Mouse (Mus musculus) brain, embryonic 14.5 days (tissue): ENCODE results near the gene Desi1. TPM values are rescaled to one million over a fixed set of nuclear protein-coding genes. Genes with fewer than 3 reads are reported as not detected.
A peak's percentile ranks its signal among the peaks of the same experiment; 100 is the strongest.
"Not testable (repeated sequence)": the region's sequence is repeated elsewhere in the genome, so short reads cannot be mapped to it uniquely, and the experiment has no call there.

Experiments
- DNase-seq: peaks from one replicate; pipeline ENCODE4 v3.0.0-alpha.2; 2011; ENCODE audit warnings: low read depth
- CTCF ChIP-seq: fragments of 200-500 bp; IDR thresholded peaks from 2 replicates; pipeline ENCODE4 v1.5.1; 2012; ENCODE audit warnings: inconsistent platforms, mild to moderate bottlenecking, moderate library complexity, borderline replicate concordance; ENCODE audit not compliant: insufficient read depth, insufficient read length; ENCODE audit errors: extremely low read depth
- POLR2A ChIP-seq: fragments of 200-500 bp; IDR thresholded peaks from 2 replicates; pipeline ENCODE4 v1.6.1; 2012; ENCODE audit warnings: mild to moderate bottlenecking, inconsistent platforms, borderline replicate concordance; ENCODE audit not compliant: poor library complexity, insufficient read depth, insufficient read length, severe bottlenecking; ENCODE audit errors: extremely low read depth
- polyA plus RNA-seq: library from polyadenylated mRNA; depleted of rRNA; stranded (reverse); fragments of >200 nt; gene quantifications from 2 replicates; pipeline ENCODE4 v1.2.3, GENCODE M21; 2012

Gene Desi1
- polyA plus RNA-seq, 1 experiment, result 50.1 TPM

DNA sequence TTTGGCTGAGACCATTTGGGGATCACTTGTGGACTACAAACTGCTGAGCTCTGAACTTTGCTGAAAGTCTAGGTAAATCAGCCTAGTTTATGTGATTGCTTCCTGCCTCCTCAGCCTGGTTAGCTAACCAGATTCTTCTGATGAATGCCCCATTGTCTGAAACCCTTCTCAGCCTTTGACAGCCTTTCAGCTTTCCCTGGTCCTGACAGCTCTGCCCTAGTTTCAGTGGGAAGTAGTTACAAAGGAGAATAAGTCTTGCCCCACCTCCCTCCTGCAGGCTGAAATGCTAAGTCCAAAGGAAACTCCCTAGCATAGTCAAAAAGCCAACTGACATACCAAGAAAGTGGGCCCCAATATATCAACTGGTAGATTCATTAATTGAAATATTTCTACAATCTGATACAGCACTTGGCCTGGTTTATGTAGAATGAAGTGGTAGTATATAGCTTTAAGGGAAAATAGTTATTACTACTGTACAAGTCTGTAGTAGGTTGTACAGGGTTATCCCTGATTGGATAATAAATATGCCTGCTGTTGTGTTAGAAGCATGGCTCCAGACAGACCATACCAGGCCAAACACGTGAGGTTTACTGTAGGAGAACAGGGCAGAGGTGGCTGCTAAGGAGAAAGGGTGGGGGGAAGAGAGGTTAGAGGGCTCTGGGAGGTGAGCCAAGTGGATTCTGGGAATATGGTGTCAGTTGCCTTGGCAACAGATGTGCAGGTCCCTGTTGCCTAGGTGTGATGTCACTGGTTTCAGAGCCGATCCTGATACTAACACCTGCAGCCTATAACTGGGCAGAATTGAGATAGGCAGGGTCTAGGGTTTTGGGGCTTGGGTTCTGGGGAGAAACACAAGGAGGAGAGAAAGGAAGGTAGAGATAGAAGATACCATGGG is 48.1 kb downstream of the Desi1 start:
- TF ChIP-seq POLR2A, result no peak
- TF ChIP-seq CTCF, result no peak
- peak; percentile 82 for DNase-seq

DNA sequence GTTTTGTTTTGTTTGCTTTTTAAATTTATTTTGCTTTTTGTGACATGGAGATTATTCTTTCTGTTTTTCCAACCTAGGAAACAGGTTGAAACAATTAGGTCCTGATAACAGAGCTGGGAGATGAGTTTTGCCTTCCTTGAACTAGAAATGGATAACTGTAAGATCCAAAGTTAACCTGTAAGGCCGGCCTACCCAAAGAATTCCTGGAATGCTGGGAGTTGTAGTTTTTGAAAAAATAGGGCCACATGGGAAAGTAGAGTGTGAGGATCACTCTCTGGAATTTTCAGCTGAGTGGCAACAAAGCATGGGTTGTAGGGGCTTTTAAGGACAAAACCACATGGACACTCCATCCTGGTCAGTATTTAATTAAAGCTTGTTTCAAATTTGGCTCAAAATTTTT is 51.5 kb downstream of the Desi1 start:
- TF ChIP-seq POLR2A (no peak), CTCF (no peak)
- no peak for DNase-seq

DNA sequence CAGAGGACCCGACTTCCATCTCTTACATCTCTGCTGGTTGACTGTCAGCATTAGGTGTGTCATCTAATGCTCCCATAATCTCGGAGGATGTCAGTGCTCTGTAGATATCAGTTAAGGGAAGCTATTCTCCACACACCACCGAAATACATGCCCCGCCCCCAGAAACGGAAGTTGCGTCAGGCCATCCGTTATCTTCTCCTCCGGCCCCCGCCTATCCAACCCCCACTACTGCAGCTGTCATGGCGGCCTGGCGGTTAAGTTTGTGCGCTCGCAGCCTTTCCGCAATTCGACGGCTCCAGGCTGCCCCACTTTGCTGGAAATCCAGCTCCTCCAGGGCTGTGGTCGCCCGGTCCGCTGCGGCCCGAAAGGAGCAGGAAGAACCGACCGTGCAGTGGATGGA is 53.3 kb downstream of the Desi1 start, which contains the start of gene 1700029P11Rik:
TSS of gene 1700029P11Rik (plus strand) at position 220 of the 400 bp plus-strand sequence.
- TF ChIP-seq CTCF, result no peak
- DNase-seq, result no peak

DNA sequence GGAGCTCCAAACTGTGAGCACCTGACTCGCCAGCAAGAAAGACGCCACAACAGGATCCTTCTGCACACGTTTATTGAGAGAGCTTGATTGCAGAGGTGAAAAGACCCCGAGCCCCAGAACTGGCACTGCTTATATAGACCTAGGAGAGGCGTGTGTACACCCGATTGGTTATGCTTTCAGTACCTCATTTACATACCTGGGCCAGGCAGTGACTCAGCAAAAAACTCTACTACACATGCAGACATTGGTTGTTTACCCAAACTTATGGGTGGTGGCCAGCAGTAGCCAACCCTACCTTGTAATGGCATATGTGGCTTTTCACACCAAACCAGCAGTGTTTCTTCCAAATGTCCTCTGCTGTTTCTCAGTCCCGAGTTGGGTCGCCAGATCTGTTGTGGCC is 58.5 kb downstream of the Desi1 start:
- DNase-seq, result not testable (repeated sequence)

DNA sequence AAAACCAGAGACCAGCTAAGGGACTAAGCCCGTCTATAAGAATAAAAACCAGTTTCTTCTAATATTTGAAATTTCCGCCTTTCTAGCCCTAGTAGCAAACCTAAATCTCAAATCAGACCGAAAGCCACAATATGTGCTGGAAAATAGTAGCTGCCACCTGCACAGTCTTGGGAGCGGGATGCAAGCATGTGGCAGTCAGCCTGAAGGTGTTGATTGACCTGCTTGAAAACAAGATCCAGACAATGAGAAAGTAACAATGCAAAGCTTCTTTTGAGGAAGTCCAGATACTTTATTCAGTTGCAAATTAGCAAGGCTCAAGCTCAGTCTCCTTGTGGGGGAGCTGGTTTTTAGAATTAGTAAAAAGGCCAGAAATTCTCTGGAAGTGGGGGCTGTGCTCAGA is 63.2 kb downstream of the Desi1 start:
- not testable (repeated sequence) for DNase-seq

DNA sequence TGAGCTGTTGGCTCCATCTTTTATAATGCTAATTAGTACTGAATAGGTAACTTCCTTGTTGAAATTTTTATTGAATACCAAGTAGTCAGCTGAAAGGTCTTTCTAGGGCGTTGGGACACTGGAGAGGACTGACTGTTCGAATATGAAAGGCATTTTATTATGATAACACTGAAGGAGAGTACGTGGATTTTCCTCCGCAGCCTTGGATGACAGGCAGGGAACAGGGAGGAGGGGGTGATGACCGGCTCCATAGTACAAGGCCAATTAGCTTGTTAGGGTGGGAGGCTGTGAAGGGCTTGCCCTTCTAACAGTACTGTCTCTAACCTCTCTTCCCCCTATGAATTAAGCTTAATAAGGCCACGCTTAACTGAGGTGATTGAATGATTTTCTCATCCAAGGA is 64.0 kb downstream of the Desi1 start:
- DNase-seq, result not testable (repeated sequence)

DNA sequence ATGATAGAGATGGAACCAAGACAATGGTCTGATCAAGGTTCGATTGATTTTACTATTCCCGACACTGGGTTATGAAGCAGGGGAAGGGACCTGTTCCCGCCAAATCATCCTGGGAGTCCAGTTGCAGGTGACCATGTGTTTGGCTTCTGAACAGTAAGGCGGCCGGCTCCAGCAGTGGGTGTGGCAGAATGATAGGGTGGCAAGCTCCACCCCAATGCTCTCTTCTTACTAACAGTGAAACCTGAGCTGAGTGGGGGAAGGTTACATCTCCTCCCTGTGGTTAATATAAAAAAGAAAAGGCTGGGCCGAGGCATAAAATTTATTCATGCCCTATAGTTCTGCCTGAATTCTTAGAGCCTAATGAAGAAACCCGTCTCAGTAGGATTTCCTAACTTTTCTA is 64.5 kb downstream of the Desi1 start:
- TF ChIP-seq POLR2A (no peak), CTCF (no peak)
- DNase-seq, result no peak

DNA sequence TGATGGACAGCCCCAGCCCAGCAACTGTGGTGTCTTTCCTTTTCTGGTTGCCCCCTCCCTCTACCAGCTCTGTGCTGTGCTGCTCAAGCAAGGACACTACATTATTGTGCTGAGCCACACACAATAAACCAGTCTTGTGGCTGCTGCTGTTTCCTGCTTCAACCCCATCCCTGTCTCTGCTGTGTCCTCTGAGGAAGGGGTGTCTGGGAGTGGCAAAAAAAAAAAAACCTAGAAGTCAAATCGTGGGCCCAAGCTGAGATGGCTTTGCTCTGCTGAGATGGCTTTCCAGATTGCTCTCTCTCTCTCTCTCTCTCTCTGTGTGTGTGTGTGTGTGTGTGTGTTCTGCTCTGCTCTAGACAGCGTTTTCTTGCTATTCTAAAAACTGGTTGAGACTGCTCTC is 65.2 kb downstream of the Desi1 start:
- no peak for DNase-seq
- TF ChIP-seq POLR2A, result no peak
- TF ChIP-seq CTCF, result no peak

DNA sequence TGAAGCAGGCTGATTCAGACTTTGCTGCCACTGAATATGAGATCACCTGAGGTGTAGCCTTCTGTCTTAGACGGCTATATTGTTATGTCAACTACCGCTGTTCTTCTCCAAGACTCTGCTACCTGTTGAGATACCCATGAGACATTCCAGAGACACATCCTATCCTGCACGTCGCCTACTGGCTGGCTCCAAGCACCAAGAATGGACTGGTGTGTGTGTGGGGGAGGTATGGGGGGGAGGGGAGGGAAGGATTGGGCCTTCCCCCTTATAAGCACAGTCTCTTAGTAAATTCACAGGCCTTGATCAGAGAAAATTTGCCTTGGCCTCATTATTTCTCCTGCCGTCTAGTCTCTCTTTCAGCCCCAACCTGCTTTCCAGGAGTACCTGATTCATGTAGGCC is 65.8 kb downstream of the Desi1 start:
- TF ChIP-seq POLR2A (no peak), CTCF (no peak)
- DNase-seq, result no peak

DNA sequence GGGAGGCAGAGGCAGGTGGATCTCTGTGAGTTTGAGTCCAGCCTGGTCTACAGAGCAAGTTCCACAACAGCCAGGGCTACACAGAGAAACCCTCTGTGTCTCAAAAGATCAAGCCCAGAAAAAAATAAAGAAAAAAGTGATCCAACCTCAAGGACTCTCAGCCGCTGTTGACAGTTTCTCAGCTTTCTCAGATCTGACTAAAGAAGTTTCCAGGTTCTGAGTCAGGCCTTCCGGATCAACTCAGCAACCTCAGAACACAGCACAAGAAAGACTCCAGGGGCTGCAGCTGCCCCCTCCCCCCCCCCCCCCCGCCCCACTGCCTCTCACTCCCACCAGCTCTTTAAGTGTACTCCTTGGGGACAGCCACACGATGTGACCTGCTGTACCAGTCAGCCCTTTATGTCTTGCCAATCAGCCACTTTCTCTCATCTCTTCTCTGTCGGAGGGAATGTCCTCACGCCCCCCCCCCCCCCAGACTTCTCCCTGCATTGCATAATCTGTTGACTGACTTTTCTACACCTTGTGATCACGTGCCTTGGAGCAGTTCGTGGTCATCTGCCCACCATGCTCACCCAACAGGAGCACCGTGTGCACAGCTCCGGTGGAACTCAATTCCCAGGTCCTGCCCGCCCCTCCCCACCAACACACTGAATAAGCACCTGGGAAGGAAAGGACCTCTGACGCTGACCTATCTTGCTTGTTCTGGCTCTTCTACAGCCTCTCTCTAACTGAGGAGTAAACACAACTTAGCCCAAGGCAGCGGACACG is 67.4 kb downstream of the Desi1 start:
- no peak for DNase-seq
- no peak for TF ChIP-seq CTCF
- no peak for TF ChIP-seq POLR2A

DNA sequence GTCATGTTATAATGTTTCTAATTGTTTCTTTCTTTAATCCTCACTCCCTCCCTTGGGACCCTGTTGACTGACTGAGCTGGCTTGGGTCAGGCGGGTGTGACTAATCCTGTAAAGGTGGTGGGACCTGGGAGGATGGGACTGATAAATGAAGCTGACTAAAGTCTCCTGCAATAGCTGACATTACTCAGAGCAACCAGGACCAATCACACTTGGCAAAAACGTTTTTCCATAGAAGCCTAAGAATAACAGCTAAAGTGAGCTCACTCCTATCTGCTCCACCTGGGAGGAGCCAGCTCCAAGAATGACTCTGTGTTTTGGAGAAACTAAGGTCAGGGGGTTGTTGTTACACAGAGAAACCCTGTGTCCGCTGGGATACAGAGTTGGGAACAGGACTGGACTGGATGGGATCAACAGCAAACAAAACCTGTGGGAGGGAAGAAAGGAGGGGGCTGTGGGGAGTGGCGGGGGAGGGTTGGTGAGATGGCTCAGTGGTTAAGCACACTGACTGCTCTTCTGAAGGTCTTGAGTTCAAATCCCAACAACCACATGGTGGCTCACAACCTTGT is 68.6 kb downstream of the Desi1 start:
- TF ChIP-seq POLR2A (no peak), CTCF (no peak)
- DNase-seq, result no peak

DNA sequence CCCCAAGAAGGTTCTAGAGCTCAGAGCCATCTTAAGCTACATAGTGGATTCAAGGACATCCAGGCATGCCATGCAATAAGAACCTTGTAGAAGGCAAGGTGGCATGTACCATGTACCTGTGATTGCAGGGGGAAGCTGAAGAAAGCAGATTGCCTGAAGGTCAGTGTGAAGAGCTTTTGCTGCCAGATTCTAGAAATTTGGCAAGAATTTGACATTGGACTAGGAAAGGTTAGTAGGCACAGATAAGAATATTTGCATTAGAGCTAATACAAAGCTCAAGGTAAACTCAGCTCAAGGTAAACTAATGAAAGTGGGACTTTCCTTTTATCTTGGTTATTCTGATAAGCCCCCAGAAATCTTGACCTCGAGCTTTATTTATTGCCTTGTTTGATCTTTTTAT is 69.4 kb downstream of the Desi1 start:
- no peak for TF ChIP-seq CTCF
- TF ChIP-seq POLR2A, result no peak
- no peak for DNase-seq

DNA sequence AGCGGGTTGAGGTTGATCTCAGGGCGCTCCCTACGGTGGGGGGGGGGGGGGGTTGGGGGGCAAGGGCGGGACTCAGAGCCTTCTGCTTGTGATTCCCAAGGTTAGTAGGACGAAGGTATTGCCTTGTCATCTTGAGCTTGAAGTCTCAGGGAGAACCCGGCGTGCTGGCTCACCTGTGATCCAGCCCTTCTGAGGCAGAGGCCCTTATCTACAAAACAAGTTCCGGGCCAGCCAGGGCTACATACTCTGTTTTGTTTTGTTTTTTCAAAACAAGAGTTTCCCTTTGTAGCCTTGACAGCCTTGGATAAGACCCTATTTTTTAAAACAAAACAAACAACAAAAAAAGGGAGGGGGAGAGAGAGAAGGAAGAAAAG is 72.6 kb downstream of the Desi1 start:
- DNase-seq, result no peak
- no peak for TF ChIP-seq POLR2A
- no peak for TF ChIP-seq CTCF
